Mouse (Mus musculus): Measurements from ENCODE around the gene Tmem72. TPM values are rescaled to one million over a fixed set of nuclear protein-coding genes. Genes with fewer than 3 reads are reported as not detected.

Gene Tmem72
- total RNA-seq, 2 experiments from 2014 or later, result 0.03 TPM; not detected in 1

GRCm38 (mm10) chr6:116693639-116694038 is 23.1 kb downstream of the Tmem72 start:
- no peak for DNase-seq
- intact Hi-C loops (cut with DNase I), result no loop called here

GRCm38 (mm10) chr6:116682317-116682716 is 34.4 kb downstream of the Tmem72 start:
- intact Hi-C loops (cut with DNase I), result no loop called here
- DNase-seq, result peak in 1 of 2 experiments; percentile 51

GRCm38 (mm10) chr6:116679563-116680288 is 37.0 kb downstream of the Tmem72 start:
- intact Hi-C loops (cut with DNase I), result no loop called here
- no peak for DNase-seq

GRCm38 (mm10) chr6:116677321-116677720 is 39.4 kb downstream of the Tmem72 start:
- no peak for DNase-seq
- intact Hi-C loops (cut with DNase I), result no loop called here

GRCm38 (mm10) chr6:116676355-116676913 is 40.3 kb downstream of the Tmem72 start:
- intact Hi-C loops (cut with DNase I), result no loop called here
- no peak for DNase-seq

GRCm38 (mm10) chr6:116674283-116674886 is 42.3 kb downstream of the Tmem72 start:
- no peak for DNase-seq
- intact Hi-C loops (cut with DNase I), result no loop called here

GRCm38 (mm10) chr6:116673471-116674282 is 43.0 kb downstream of the Tmem72 start, which contains the start of gene Rassf4:
Gene Rassf4 (minus strand): TSS chr6:116673952.
- DNase-seq, result peak; percentile 87 to 89
- intact Hi-C loops (cut with DNase I), result no loop called here

- DNase-seq, result no peak
- intact Hi-C loops (cut with DNase I), result no loop called here
These were observed 44.4 kb downstream of the Tmem72 start for GRCm38 (mm10) chr6:116672349-116672748.

- intact Hi-C loops (cut with DNase I), result no loop called here
- no peak for DNase-seq
These were observed 44.9 kb downstream of the Tmem72 start for GRCm38 (mm10) chr6:116671768-116672167.

- intact Hi-C loops (cut with DNase I), result no loop called here
- no peak for DNase-seq
These were observed 45.7 kb downstream of the Tmem72 start for GRCm38 (mm10) chr6:116671031-116671430.

GRCm38 (mm10) chr6:116670144-116670543 is 46.6 kb downstream of the Tmem72 start:
- no peak for DNase-seq
- intact Hi-C loops (cut with DNase I), result no loop called here

- intact Hi-C loops (cut with DNase I), result no loop called here
These were observed 47.8 kb downstream of the Tmem72 start for GRCm38 (mm10) chr6:116668682-116669470.

GRCm38 (mm10) chr6:116667382-116667781 is 49.3 kb downstream of the Tmem72 start:
- intact Hi-C loops (cut with DNase I), result no loop called here
- DNase-seq, result no peak

More at GRCm38 (mm10) chr6:116668682-116669470, 47.8 kb downstream of the Tmem72 start:
- no peak for DNase-seq

GRCm38 (mm10) chr6:116666892-116667291 is 49.8 kb downstream of the Tmem72 start:
- intact Hi-C loops (cut with DNase I), result no loop called here
- no peak for DNase-seq

GRCm38 (mm10) chr6:116666085-116666750 is 50.5 kb downstream of the Tmem72 start:
- DNase-seq, result no peak
- intact Hi-C loops (cut with DNase I), result no loop called here

GRCm38 (mm10) chr6:116664830-116665229 is 51.9 kb downstream of the Tmem72 start:
- intact Hi-C loops (cut with DNase I), result loop anchor here (5.0 kb wide), 1 partner anchor 43 kb away; no protein-coding TSS in a partner anchor
- no peak for DNase-seq

GRCm38 (mm10) chr6:116664031-116664430 is 52.7 kb downstream of the Tmem72 start:
- intact Hi-C loops (cut with DNase I), result loop anchor here (5.0 kb wide), 1 partner anchor 42 kb away; no protein-coding TSS in a partner anchor
- DNase-seq, result no peak

GRCm38 (mm10) chr6:116663364-116663763 is 53.3 kb downstream of the Tmem72 start:
- intact Hi-C loops (cut with DNase I), result loop anchor here (5.0 kb wide), 1 partner anchor 41 kb away; no protein-coding TSS in a partner anchor
- DNase-seq, result no peak

Measured in heart, postnatal 36 days (tissue).